Mouse (Mus musculus) subcutaneous adipose tissue, adult 2 months (tissue): ENCODE results near the gene Exoc3. TPM values are rescaled to one million over a fixed set of nuclear protein-coding genes. Genes with fewer than 3 reads are reported as not detected.

Experiments used
- polyA plus RNA-seq: library from polyadenylated mRNA; depleted of rRNA; stranded (reverse); fragments of >200 nt; gene quantifications from 2 replicates; pipeline ENCODE4 v1.2.3, GENCODE M21; 2012; ENCODE audit warnings: low replicate concordance; rRNA removed

The Exoc3 gene
- 40.1 and 49.6 TPM in 2 replicates for polyA plus RNA-seq

DNA sequence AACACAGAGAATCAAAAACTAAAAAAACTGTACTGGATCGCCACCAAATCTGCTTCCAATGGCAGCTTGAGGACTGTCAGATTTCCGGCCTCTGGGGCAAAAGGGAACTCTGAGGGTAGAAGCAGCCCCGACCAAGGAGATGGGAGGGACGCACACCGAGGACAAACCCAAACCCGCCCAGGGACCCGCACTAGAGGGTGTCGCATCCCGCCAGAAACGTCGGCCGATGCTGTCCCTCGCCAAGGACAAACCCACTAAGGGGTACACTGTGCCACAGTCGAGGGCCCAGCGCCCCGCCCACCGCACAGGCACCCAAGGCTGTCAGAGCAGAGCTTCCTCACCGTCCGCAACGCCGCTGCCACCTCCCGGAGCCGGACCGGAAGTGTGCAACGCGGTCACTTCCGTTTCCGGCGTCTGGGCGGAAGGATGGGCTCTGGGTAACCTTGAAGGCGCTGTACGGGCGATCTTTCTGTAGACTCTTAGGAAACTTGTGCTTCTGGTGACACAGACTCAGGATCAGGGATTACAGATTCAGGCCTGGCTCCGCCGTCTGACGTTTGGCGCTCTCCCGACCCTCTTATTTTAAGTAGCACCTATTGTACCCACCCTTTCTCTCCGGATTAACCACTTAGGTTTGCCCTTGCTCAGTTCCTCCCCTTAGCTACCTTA is at the start of gene Exoc3:
Gene Exoc3, minus strand, starts transcription at position 416 of the 669 bp plus-strand sequence.

DNA sequence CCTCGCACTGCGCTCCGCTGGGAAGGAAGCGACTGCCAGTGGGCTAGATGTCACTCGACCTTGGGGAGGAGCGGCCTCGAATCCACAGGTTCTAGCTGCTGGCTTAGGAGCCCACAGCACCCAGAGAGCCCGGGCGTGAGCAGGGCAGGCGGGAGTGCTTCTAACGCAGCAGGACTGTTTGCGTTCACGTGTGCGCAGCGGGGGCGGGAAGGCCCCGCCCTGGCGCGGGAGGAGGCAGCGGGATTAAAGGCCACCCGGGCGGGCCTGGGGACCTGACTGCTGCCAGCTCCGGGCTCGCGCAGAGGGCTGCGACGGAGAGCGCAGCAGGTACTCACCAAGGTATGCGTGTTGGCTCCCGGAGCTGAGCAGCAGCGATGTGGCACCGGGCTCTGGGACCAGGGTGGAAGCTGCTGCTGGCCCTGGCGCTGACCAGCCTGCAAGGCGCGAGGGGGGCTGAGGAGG is 87.4 kb downstream of the Exoc3 start, which contains the start of gene Slc9a3:
Gene Slc9a3, plus strand, starts transcription at position 317 of the 462 bp plus-strand sequence.

Other genes starting within 250 kb of the Exoc3 start
- not detected in 2 replicates for gene Zdhhc11, start 244.9 kb downstream of the Exoc3 start, polyA plus RNA-seq
- 24.8 and 50.3 TPM in 2 replicates for gene Tppp, start 199.3 kb downstream of the Exoc3 start, polyA plus RNA-seq
- 2.2 and 3.1 TPM in 2 replicates for gene Cep72, start 146.4 kb downstream of the Exoc3 start, polyA plus RNA-seq
- gene Slc9a3, start 87.3 kb downstream of the Exoc3 start, polyA plus RNA-seq = 0.06 TPM in 1 of 2 replicates, not detected in the other
- gene Ahrr, start 83.6 kb upstream of the Exoc3 start, polyA plus RNA-seq = 0.62 and 1.1 TPM in 2 replicates
- 114 and 115 TPM in 2 replicates for gene Pdcd6, start 108.8 kb upstream of the Exoc3 start, polyA plus RNA-seq
- 255 and 314 TPM in 2 replicates for gene Sdha, start 141.5 kb upstream of the Exoc3 start, polyA plus RNA-seq
- 5.0 and 6.1 TPM in 2 replicates for gene Ccdc127, start 141.6 kb upstream of the Exoc3 start, polyA plus RNA-seq
- 2.3 and 3.4 TPM in 2 replicates for gene Lrrc14b, start 155.3 kb upstream of the Exoc3 start, polyA plus RNA-seq
- 0.53 and 0.72 TPM in 2 replicates for gene Zfp72, start 182.1 kb upstream of the Exoc3 start, polyA plus RNA-seq
- 71.6 and 129 TPM in 2 replicates for gene Ftl1-ps1, start 191.0 kb upstream of the Exoc3 start, polyA plus RNA-seq